Mouse (Mus musculus) myocyte (in vitro differentiated cells): Measurements from ENCODE around the gene Slc35c2.

Experiments used
- CEBPB ChIP-seq: IDR thresholded peaks from 2 replicates; pipeline ENCODE4 v1.6.1; 2011; ENCODE audit warnings: mild to moderate bottlenecking, moderate library complexity; ENCODE audit not compliant: poor library complexity, insufficient read depth, severe bottlenecking
- E2F4 ChIP-seq: IDR thresholded peaks from one replicate; pipeline ENCODE4 v1.6.1; 2011; ENCODE audit warnings: mild to moderate bottlenecking, control low read depth, moderate library complexity; ENCODE audit not compliant: insufficient read depth
- MAX ChIP-seq: IDR thresholded peaks from one replicate; pipeline ENCODE4 v1.6.1; 2011; ENCODE audit warnings: low read depth, mild to moderate bottlenecking, control low read depth
- MYOD1 ChIP-seq, 3 experiments: IDR thresholded peaks; one replicate each; pipeline ENCODE4 v1.6.1; 2011; ENCODE audit warnings: control low read depth in 2 of 3, low read depth in 2 of 3, mild to moderate bottlenecking in 2 of 3, moderate library complexity in 1 of 3; ENCODE audit not compliant: insufficient read length in 2 of 3, control insufficient read depth in 1 of 3
- MYOG ChIP-seq, 3 experiments: IDR thresholded peaks; one replicate each; pipeline ENCODE4 v1.6.1; 2011; ENCODE audit warnings: control low read depth in 2 of 3, low read depth in 2 of 3, mild to moderate bottlenecking in 2 of 3; ENCODE audit not compliant: insufficient read length in 2 of 3, control insufficient read depth in 1 of 3, insufficient read depth in 1 of 3
- POLR2A ChIP-seq: IDR thresholded peaks from one replicate; pipeline ENCODE4 v1.6.1; 2011; ENCODE audit warnings: low read depth, mild to moderate bottlenecking, control low read depth, moderate library complexity; ENCODE audit not compliant: insufficient read length
- POLR2AphosphoS2 ChIP-seq: IDR thresholded peaks from one replicate; pipeline ENCODE4 v1.6.1; 2011; ENCODE audit warnings: low read depth, control low read depth; ENCODE audit not compliant: insufficient read length
- REST ChIP-seq: IDR thresholded peaks from one replicate; pipeline ENCODE4 v1.6.1; 2011; ENCODE audit warnings: mild to moderate bottlenecking, control low read depth, moderate library complexity; ENCODE audit not compliant: insufficient read depth, insufficient read length
- SRF ChIP-seq: IDR thresholded peaks from one replicate; pipeline ENCODE4 v1.6.1; 2011; ENCODE audit warnings: low read depth; ENCODE audit not compliant: control insufficient read depth, insufficient read length
- TCF12 ChIP-seq: IDR thresholded peaks from one replicate; pipeline ENCODE4 v1.6.1; 2011; ENCODE audit warnings: mild to moderate bottlenecking, control low read depth; ENCODE audit not compliant: poor library complexity, insufficient read depth, severe bottlenecking
- TCF3 ChIP-seq: IDR thresholded peaks from one replicate; pipeline ENCODE4 v1.6.1; 2011; ENCODE audit warnings: low read depth, control low read depth; ENCODE audit not compliant: insufficient read length
- USF1 ChIP-seq: IDR thresholded peaks from one replicate; pipeline ENCODE4 v1.6.1; 2011; ENCODE audit warnings: low read depth, mild to moderate bottlenecking, control low read depth, moderate library complexity

DNA sequence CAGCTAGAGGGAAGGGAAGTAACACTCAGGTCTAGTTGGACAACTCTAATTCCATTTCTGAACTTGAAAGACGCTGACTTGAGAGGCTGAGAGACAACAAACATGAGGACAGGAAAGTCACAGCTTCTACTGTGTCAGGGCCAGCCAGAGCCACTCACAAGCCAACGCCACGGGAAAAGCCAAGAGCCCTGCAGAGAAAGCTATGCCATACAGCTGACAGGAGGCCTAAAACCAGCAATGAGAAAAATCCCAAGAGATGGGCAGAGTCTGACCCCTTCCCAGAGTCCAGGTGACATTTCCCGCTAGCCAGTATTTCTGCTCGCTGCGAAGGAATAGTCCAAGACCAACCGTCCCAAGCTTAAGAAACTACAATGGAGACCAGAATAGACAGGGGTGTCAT, 31.3 kb upstream of the Slc35c2 start:
- TF ChIP-seq MAX (no peak), TCF12 (no peak), POLR2A (no peak), MYOG (IDR thresholded peaks at IDR 0.05; ENCODE audit: control insufficient read depth in 1 of 3, insufficient read depth in 1 of 3, insufficient read length in 2 of 3, low read depth in 2 of 3) (no peak), USF1 (no peak), MYOD1 (IDR thresholded peaks at IDR 0.05; ENCODE audit: control insufficient read depth in 1 of 3, insufficient read length in 2 of 3, low read depth in 2 of 3) (no peak), CEBPB (no peak), POLR2AphosphoS2 (no peak), E2F4 (no peak), TCF3 (no peak), REST (no peak), SRF (no peak)
